Mouse (Mus musculus): ENCODE data around the gene Tsc2. TPM values are rescaled to one million over a fixed set of nuclear protein-coding genes. Genes with fewer than 3 reads are reported as not detected.

The Tsc2 gene
- polyA plus RNA-seq, 1 experiment, result 49.5 TPM

DNA sequence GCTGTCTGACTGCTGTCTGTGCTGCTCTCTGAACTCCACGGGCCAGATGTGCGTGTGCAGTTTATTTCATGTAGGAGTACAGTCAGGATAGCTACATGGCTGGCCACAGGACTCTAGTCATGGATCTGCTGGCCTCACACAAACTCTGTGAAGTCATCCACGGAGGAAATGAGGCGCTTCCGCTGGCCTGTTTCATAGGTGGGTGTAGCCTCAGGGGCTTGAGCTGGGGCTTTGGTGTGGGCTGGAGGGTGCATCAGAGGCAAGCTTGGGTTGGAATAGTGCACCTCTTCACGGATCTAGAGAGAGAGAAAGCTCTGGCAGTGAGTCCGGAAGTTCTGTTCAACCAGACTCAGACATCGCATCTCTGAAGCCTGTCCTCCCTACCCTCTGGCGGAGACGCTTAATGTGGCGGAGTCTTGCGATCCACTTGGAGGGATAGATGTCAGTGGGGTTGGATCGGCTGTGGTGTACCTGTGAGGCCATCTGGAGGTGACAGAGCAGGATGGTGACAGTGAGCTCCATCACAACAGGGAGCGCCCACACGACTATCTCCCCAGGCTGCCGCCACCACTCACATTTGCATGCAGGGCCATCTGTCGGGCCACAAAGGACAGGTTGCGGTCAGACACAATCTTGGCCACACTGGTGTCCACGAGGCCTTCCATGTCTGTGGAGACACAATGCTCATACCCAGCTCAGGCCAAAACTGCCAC, 35.8 kb downstream of the Tsc2 start:
- Histone ChIP-seq H3K79me2 (ENCODE audit: control insufficient read depth, insufficient read depth) (no peaks in the 10 kb centered on the region), H3ac (ENCODE audit: control insufficient read depth, insufficient read length) (no peak overlapping the region), H3K36me3 (ENCODE audit: control insufficient read depth, insufficient read depth) (peaks cover 13% of the 10 kb centered on the region), H3K4me2 (ENCODE audit: low read depth) (no peak overlapping the region), H3K27me3 (ENCODE audit: control insufficient read depth, insufficient read depth, insufficient read length) (no peaks in the 10 kb centered on the region), H3K4me3 (no peak overlapping the region)
- no peak for TF ChIP-seq REST (IDR thresholded peaks at IDR 0.05; ENCODE audit: insufficient read depth, insufficient read length)
- TF ChIP-seq MYOG (IDR thresholded peaks at IDR 0.05; ENCODE audit: control insufficient read depth in 1 of 3, insufficient read depth in 1 of 3, insufficient read length in 2 of 3, low read depth in 2 of 3), result no peak
- no peak for TF ChIP-seq TCF3 (IDR thresholded peaks at IDR 0.05; ENCODE audit: insufficient read length, low read depth)
- TF ChIP-seq SRF (IDR thresholded peaks at IDR 0.05; ENCODE audit: control insufficient read depth, insufficient read length, low read depth), result no peak
- no peak for TF ChIP-seq USF1 (IDR thresholded peaks at IDR 0.05; ENCODE audit: low read depth)
- TF ChIP-seq CEBPB (IDR thresholded peaks at IDR 0.05; ENCODE audit: insufficient read depth, poor library complexity, severe bottlenecking), result no peak

DNA sequence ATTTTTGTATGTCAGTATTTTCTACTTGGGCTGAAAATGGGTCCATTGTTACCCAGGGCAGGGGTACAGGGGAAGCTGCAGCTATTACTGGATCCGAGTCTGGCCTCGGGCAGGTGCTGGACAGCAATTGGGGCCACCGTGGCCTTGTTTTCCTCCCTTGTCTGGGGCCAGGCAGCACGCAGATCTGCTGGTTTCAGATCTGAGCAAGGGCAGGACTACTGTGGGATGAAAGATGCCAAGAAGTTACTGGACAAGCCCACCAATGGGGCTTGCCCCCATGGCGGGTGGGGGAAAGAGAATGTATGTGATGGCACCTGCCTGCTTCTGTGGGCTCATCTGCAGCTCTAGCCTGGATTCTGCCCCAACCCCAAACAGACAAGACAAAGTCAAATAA, 36.4 kb downstream of the Tsc2 start:
- no peak overlapping the region for H3K4me2 ChIP-seq (ENCODE audit: low read depth)
- no peaks in the 10 kb centered on the region for H3K27me3 ChIP-seq (ENCODE audit: control insufficient read depth, insufficient read depth, insufficient read length)
- no peak for TF ChIP-seq SRF (IDR thresholded peaks at IDR 0.05; ENCODE audit: control insufficient read depth, insufficient read length, low read depth)
- H3ac ChIP-seq (ENCODE audit: control insufficient read depth, insufficient read length), result no peak overlapping the region
- H3K79me2 ChIP-seq (ENCODE audit: control insufficient read depth, insufficient read depth), result no peaks in the 10 kb centered on the region
- H3K36me3 ChIP-seq (ENCODE audit: control insufficient read depth, insufficient read depth), result peaks cover 14% of the 10 kb centered on the region
- no peak overlapping the region for H3K4me3 ChIP-seq

DNA sequence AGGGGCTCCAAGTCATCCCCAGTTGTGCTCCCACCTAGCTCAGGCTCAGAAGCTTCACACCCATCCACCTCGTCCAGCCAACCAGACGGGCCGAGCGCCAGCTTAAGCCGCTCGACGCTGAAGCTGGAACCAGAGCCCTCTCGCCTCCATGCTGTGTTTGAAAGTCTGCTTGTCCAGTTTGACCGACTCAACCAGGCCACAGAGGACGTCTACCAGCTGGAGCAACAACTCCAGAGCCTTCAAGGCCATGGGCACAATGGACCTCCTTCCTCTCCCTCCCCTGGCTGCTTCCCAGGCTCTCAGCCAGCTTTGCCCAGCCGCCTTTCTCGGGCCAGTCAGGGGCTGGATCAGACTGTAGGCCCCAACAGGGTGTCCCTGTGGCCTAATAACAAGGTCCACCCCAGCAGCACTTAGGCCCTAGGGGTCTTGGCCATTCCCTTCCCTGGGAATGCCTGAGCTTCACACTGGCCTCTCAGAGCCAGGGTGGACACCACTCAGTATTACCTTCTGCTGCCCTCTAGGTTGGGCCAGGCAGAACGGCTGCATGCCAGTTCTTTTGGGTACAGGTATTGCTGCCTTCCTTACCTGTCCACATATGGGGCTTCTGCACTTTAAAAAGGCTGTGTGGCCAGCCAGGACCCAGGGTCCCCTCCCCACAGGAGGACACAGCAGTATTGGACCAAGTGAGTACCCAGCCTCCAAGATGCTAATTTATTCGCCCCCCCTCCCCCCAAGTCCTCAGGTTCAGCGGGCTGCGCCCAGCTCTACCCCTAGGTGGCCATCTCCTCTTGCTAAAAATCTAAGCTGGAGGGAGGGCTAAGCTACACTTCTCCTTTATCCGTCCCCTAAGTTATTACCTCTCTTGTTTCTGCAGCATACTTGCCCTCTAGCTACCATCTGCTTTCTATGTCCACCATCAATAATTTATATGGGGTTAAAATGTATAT, 37.0 kb downstream of the Tsc2 start:
- Histone ChIP-seq H3K4me3 (no peak overlapping the region), H3ac (ENCODE audit: control insufficient read depth, insufficient read length) (no peak overlapping the region), H3K36me3 (ENCODE audit: control insufficient read depth, insufficient read depth) (peaks cover 14% of the 10 kb centered on the region), H3K4me2 (ENCODE audit: low read depth) (no peak overlapping the region), H3K27me3 (ENCODE audit: control insufficient read depth, insufficient read depth, insufficient read length) (no peaks in the 10 kb centered on the region), H3K79me2 (ENCODE audit: control insufficient read depth, insufficient read depth) (no peaks in the 10 kb centered on the region)
- TF ChIP-seq POLR2A (IDR thresholded peaks at IDR 0.05; ENCODE audit: insufficient read length, low read depth) (peak; percentile 6), CEBPB (IDR thresholded peaks at IDR 0.05; ENCODE audit: insufficient read depth, poor library complexity, severe bottlenecking) (no peak)

GRCm38 (mm10) chr17:24593992-24594890, 38.2 kb downstream of the Tsc2 start:
- H3K4me3 ChIP-seq, result no peak overlapping the region
- H3K27me3 ChIP-seq (ENCODE audit: control insufficient read depth, insufficient read depth, insufficient read length), result no peaks in the 10 kb centered on the region
- H3ac ChIP-seq (ENCODE audit: control insufficient read depth, insufficient read length), result no peak overlapping the region
- TF ChIP-seq MYOD1 (IDR thresholded peaks at IDR 0.05; ENCODE audit: control insufficient read depth in 1 of 3, insufficient read length in 2 of 3, low read depth in 2 of 3) (no peak), POLR2AphosphoS2 (IDR thresholded peaks at IDR 0.05; ENCODE audit: insufficient read length, low read depth) (peak; percentile 63)
- H3K79me2 ChIP-seq (ENCODE audit: control insufficient read depth, insufficient read depth), result no peaks in the 10 kb centered on the region
- H3K4me2 ChIP-seq (ENCODE audit: low read depth), result no peak overlapping the region
- peaks cover 19% of the 10 kb centered on the region for H3K36me3 ChIP-seq (ENCODE audit: control insufficient read depth, insufficient read depth)

- TF ChIP-seq MYOG (IDR thresholded peaks at IDR 0.05; ENCODE audit: control insufficient read depth in 1 of 3, insufficient read depth in 1 of 3, insufficient read length in 2 of 3, low read depth in 2 of 3), result no peak
- TF ChIP-seq CEBPB (IDR thresholded peaks at IDR 0.05; ENCODE audit: insufficient read depth, poor library complexity, severe bottlenecking), result no peak
- TF ChIP-seq POLR2A (IDR thresholded peaks at IDR 0.05; ENCODE audit: insufficient read length, low read depth), result no peak
- TF ChIP-seq MAX (IDR thresholded peaks at IDR 0.05; ENCODE audit: low read depth), result no peak
- no peak for TF ChIP-seq TCF12 (IDR thresholded peaks at IDR 0.05; ENCODE audit: insufficient read depth, poor library complexity, severe bottlenecking)
- no peak overlapping the region for H3ac ChIP-seq (ENCODE audit: control insufficient read depth, insufficient read length)
- H3K4me2 ChIP-seq (ENCODE audit: low read depth), result no peak overlapping the region
- no peak overlapping the region for H3K4me3 ChIP-seq
- H3K36me3 ChIP-seq (ENCODE audit: control insufficient read depth, insufficient read depth), result peaks cover 23% of the 10 kb centered on the region
- H3K79me2 ChIP-seq (ENCODE audit: control insufficient read depth, insufficient read depth), result no peaks in the 10 kb centered on the region
- no peaks in the 10 kb centered on the region for H3K27me3 ChIP-seq (ENCODE audit: control insufficient read depth, insufficient read depth, insufficient read length)
These were observed 39.2 kb downstream of the Tsc2 start for GRCm38 (mm10) chr17:24593248-24593647.
